Mouse (Mus musculus): ENCODE measurements around the gene Osbpl9.

The Osbpl9 gene

GRCm38 (mm10) chr4:109201582-109202424 is at the start of gene Osbpl9:
Osbpl9 (minus strand) TSS chr4:109202272.
- peak; percentile 98 to 100 for DNase-seq

GRCm38 (mm10) chr4:109251605-109252004 is 49.5 kb upstream of the Osbpl9 start:
- DNase-seq, result peak; percentile 30 to 58

- DNase-seq, result no peak
Observed at GRCm38 (mm10) chr4:109245016-109245620, 43.0 kb upstream of the Osbpl9 start.

GRCm38 (mm10) chr4:109244506-109244905 is 42.4 kb upstream of the Osbpl9 start:
- no peak for DNase-seq

GRCm38 (mm10) chr4:109241934-109242333 is 39.9 kb upstream of the Osbpl9 start:
- DNase-seq, result peak in 1 of 2 experiments; percentile 25

GRCm38 (mm10) chr4:109241221-109241620 is 39.1 kb upstream of the Osbpl9 start:
- DNase-seq, result no peak

- DNase-seq, result peak; percentile 71 to 76
Observed at GRCm38 (mm10) chr4:109238428-109239268, 36.6 kb upstream of the Osbpl9 start.

- DNase-seq, result no peak
Observed at GRCm38 (mm10) chr4:109236186-109236879, 34.3 kb upstream of the Osbpl9 start.

- peak in 1 of 2 experiments; percentile 15 for DNase-seq
Observed at GRCm38 (mm10) chr4:109234806-109235350, 32.8 kb upstream of the Osbpl9 start.

GRCm38 (mm10) chr4:109234185-109234584 is 32.1 kb upstream of the Osbpl9 start, which contains the start of gene Calr4:
Calr4 (plus strand) TSS chr4:109234485.
- no peak for DNase-seq

- no peak for DNase-seq
Observed at GRCm38 (mm10) chr4:109229766-109230279, 27.8 kb upstream of the Osbpl9 start.

- no peak for DNase-seq
Observed at GRCm38 (mm10) chr4:109226071-109226470, 24.0 kb upstream of the Osbpl9 start.

- no peak for DNase-seq
Observed at GRCm38 (mm10) chr4:109225606-109226005, 23.5 kb upstream of the Osbpl9 start.

- DNase-seq, result peak in 1 of 2 experiments; percentile 16
Observed at GRCm38 (mm10) chr4:109224762-109225552, 22.9 kb upstream of the Osbpl9 start.

GRCm38 (mm10) chr4:109222001-109222400 is 19.9 kb upstream of the Osbpl9 start:
- DNase-seq, result no peak

GRCm38 (mm10) chr4:109220441-109220940 is 18.4 kb upstream of the Osbpl9 start:
- no peak for DNase-seq

GRCm38 (mm10) chr4:109218008-109218407 is 15.9 kb upstream of the Osbpl9 start:
- no peak for DNase-seq

GRCm38 (mm10) chr4:109213986-109214385 is 11.9 kb upstream of the Osbpl9 start:
- no peak for DNase-seq

- no peak for DNase-seq
Observed at GRCm38 (mm10) chr4:109210881-109211280, 8.8 kb upstream of the Osbpl9 start.

GRCm38 (mm10) chr4:109210253-109210652 is 8.2 kb upstream of the Osbpl9 start:
- DNase-seq, result no peak

GRCm38 (mm10) chr4:109207524-109207923 is 5.5 kb upstream of the Osbpl9 start:
- DNase-seq, result no peak

Measured in kidney, postnatal 36 days (tissue).